Mouse (Mus musculus) embryonic facial prominence, embryonic 15.5 days (tissue): ENCODE results near the gene Plod2. TPM values are rescaled to one million over a fixed set of nuclear protein-coding genes. Genes with fewer than 3 reads are reported as not detected.
A peak's percentile ranks its signal among the peaks of the same experiment; 100 is the strongest.

ENCODE experiments used
- ATAC-seq: fragments of 200-750 bp; cut with Nextera tagmentation; 2 replicates; pipeline ENCODE4 v1.8.0; 2017; ENCODE audit warnings: low read depth, moderate TSS enrichment; ENCODE audit not compliant: insufficient number of reproducible peaks, low FRiP score, low TSS enrichment
- H3K27ac ChIP-seq: fragments of 300-500 bp; sonication (generic); replicated peaks from 2 replicates; pipeline ENCODE4 v1.5.1; 2015; ENCODE audit warnings: mild to moderate bottlenecking, inconsistent platforms
- H3K27me3 ChIP-seq: fragments of 300-500 bp; sonication (generic); 2 replicates; pipeline ENCODE4 v1.6.1; 2015; ENCODE audit warnings: inconsistent platforms
- H3K36me3 ChIP-seq: fragments of 300-500 bp; sonication (generic); 2 replicates; pipeline ENCODE4 v1.6.1; 2015; ENCODE audit warnings: mild to moderate bottlenecking, inconsistent platforms
- H3K4me1 ChIP-seq: fragments of 300-500 bp; sonication (generic); 2 replicates; pipeline ENCODE4 v1.6.1; 2015; ENCODE audit warnings: inconsistent platforms
- H3K4me2 ChIP-seq: fragments of 300-500 bp; sonication (generic); replicated peaks from 2 replicates; pipeline ENCODE4 v1.6.1; 2015; ENCODE audit warnings: mild to moderate bottlenecking, inconsistent platforms
- H3K4me3 ChIP-seq: fragments of 300-500 bp; sonication (generic); replicated peaks from 2 replicates; pipeline ENCODE4 v1.5.1; 2015; ENCODE audit warnings: mild to moderate bottlenecking, inconsistent platforms
- H3K9ac ChIP-seq: fragments of 300-500 bp; sonication (generic); 2 replicates; pipeline ENCODE4 v1.6.1; 2015; ENCODE audit warnings: inconsistent platforms
- H3K9me3 ChIP-seq: fragments of 300-500 bp; sonication (generic); replicated peaks from 2 replicates; pipeline ENCODE4 v1.6.1; 2016; ENCODE audit warnings: inconsistent platforms
- WGBS: fragments of 180-500 bp; shearing (Covaris S2); methylation state at CpG from one replicate; pipeline ENCODE4 v1.1.7; 2015; 5-methylcytosine and 5-hydroxymethylcytosine counted together
- polyA plus RNA-seq: library from polyadenylated mRNA; unstranded; fragments of >200 nt; fragmentation: Nextera tagmentation; extraction: Ambion mirVana; gene quantifications from 2 replicates; pipeline ENCODE4 v1.2.1, GENCODE M21; 2015

Plod2 gene
- polyA plus RNA-seq, 1 experiment from 2014 or later: 47.5 TPM

DNA sequence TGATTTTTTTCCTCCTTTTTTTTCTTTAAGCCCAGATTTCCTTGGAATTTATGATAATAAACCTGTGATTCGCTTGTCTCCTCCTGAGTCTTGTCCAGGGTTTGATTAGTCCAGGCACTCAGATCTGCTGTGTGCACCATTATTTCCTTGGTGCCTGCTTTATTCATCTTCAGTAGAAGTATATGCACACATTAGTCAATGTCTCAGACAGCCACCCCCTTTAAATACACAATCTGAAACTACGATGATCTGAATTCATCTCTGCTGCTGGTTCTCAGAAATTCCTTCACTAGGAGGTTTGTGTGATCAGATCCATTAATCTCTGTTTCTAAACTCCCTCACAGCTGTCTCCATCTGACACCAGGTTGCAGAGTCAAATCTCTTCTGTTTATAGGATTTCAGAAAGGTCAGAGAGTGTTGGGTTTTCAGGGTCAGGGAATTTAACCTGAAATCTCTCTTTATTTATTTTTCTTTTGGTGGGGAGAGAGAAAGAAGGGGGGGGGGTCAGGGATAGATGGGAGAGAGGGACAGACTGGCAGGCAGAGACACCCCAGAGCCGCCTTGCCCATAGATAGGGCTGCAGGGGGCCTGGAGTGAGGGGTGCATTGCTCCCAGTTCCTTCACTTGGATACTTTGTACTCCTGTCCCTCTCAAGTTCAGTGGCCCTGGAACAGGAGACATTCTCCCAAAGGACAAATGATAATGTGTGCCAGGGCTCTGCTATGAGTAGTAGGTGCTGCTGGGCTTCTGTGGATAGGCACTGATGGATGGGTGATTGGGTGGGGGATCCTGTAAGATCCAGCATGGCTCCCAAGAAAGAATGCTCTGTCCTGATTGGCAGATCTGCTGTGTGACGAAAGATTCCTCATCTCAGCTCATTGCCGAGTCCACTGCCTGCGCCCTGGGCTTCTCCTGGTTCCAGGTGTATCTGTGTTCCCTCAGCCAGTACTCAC is 13.3 kb downstream of the Plod2 start:
- Histone ChIP-seq H3K4me2 (no peak overlapping the region), H3K4me1 (peaks cover 7% of the 10 kb centered on the region; the same call in 1 of the 2 replicates), H3K9me3 (no peaks in the 10 kb centered on the region), H3K36me3 (no peaks in the 10 kb centered on the region), H3K9ac (no peak overlapping the region), H3K27me3 (no peaks in the 10 kb centered on the region), H3K4me3 (no peak overlapping the region), H3K27ac (no peak overlapping the region)
- WGBS: 84% methylated on average over 6 of the region's 6 CpGs
- ATAC-seq: no peak

GRCm38 (mm10) chr9:92559750-92560149 is 17.7 kb downstream of the Plod2 start:
- Histone ChIP-seq H3K9ac (no peak overlapping the region), H3K4me3 (no peak overlapping the region), H3K36me3 (no peaks in the 10 kb centered on the region), H3K9me3 (no peaks in the 10 kb centered on the region), H3K4me1 (peaks cover 20% of the 10 kb centered on the region; the same call in 1 of the 2 replicates), H3K27ac (no peak overlapping the region), H3K4me2 (no peak overlapping the region), H3K27me3 (no peaks in the 10 kb centered on the region)
- ATAC-seq: no peak
- WGBS: 43% methylated on average over 8 of the region's 8 CpGs

GRCm38 (mm10) chr9:92560840-92561547 is 19.0 kb downstream of the Plod2 start:
- Histone ChIP-seq H3K4me3 (no peak overlapping the region), H3K36me3 (no peaks in the 10 kb centered on the region), H3K27ac (no peak overlapping the region), H3K9me3 (no peaks in the 10 kb centered on the region), H3K9ac (no peak overlapping the region), H3K4me2 (no peak overlapping the region), H3K4me1 (peaks cover 26% of the 10 kb centered on the region; the same call in 1 of the 2 replicates), H3K27me3 (no peaks in the 10 kb centered on the region)
- WGBS: 34% methylated on average over 6 of the region's 6 CpGs
- peak; percentile 34 for ATAC-seq

DNA sequence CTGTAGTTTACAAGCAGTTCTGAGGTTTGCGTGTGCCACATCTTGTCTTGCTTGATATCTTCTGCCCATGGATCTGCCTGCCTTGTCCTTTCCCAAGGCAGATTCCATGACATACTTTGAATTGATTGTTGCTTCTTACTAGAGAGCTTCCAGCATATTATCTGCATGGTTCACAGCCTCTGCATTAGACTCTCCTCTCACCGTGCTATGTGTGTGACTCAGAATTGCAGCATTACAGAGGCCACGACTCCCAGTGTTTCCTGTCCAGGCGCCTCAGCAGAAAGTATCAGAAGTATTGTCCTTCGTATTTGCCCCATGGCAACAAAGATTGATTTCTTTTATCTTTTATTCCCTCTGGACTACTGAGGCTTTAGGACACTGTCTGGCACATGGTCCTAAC is 20.4 kb downstream of the Plod2 start:
- H3K4me3 ChIP-seq: no peak overlapping the region
- H3K4me1 ChIP-seq: peaks cover 31% of the 10 kb centered on the region; the same call in 1 of the 2 replicates
- WGBS: 87% methylated on average over 5 of the region's 5 CpGs
- H3K4me2 ChIP-seq: no peak overlapping the region
- H3K9ac ChIP-seq: no peak overlapping the region
- H3K9me3 ChIP-seq: no peaks in the 10 kb centered on the region
- no peak overlapping the region for H3K27ac ChIP-seq
- no peaks in the 10 kb centered on the region for H3K36me3 ChIP-seq
- H3K27me3 ChIP-seq: no peaks in the 10 kb centered on the region
- ATAC-seq: no peak

DNA sequence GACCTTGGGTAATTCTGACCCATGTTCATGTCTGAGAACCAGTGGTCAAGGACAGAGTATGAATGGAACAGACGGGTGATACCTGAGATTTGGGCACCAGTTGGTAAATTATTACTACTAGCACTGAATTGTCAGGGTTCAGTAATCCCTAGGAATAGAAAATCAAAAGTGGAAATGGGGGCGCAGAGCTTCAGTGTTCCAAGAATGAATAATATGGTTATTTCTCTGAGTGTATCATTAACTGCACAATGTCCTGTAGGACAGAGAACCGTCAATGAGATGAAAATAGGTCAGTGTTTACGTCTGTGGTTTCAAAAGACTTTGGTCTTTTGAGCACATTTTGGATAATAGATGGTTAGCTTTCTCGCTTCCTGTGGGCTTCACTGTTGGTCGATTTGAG is 21.3 kb downstream of the Plod2 start:
- no peak overlapping the region for H3K4me2 ChIP-seq
- 87% methylated on average over 6 of the region's 6 CpGs for WGBS
- H3K27ac ChIP-seq: no peak overlapping the region
- H3K4me1 ChIP-seq: peaks cover 31% of the 10 kb centered on the region; the same call in 1 of the 2 replicates
- no peak for ATAC-seq
- H3K9me3 ChIP-seq: no peaks in the 10 kb centered on the region
- no peak overlapping the region for H3K9ac ChIP-seq
- H3K27me3 ChIP-seq: no peaks in the 10 kb centered on the region
- no peaks in the 10 kb centered on the region for H3K36me3 ChIP-seq
- no peak overlapping the region for H3K4me3 ChIP-seq

DNA sequence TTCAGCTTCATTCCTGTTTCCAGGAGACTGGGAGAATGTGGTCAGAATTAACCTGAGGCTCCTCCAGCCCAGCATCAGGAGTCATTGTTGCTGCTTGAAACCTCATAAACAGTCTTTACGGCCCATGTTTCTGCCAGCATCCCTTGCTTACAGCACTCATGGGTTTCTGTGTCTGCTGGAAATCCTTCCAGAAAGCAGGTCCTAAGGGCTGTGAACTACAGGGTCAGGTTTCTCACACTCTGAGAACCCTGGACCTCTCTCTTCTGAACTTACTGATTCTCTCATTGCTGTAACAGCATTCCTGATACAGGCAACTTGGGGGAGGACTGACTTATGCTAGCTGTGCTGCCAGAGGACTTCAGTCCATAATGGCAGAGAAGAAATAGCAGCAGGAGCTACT is 22.4 kb downstream of the Plod2 start:
- H3K9ac ChIP-seq: no peak overlapping the region
- ATAC-seq: no peak
- 97% methylated on average over 1 of the region's 1 CpGs for WGBS

DNA sequence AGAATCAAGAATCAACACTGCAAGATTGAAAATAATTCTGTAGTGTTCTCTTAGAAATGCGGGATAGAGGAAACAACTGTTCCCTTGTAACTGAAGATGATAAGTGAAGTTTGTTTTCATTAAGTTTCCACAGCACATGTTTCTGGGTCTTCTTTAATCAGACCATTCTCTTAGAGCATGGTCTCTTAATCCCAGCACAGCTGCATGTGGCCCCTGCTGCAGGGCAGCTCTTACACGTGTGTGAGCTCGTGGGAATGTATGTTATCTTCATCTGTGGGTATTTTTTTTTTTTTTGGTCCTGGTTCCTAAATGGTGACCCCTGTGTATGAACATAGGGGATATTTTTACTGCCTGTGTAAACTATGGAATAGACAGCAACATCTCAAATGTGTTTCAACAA is 24.2 kb downstream of the Plod2 start:
- Histone ChIP-seq H3K4me2 (no peak overlapping the region), H3K9me3 (no peaks in the 10 kb centered on the region), H3K27ac (0 out of 2 replicates have a peak overlapping the region, but pooled peaks have one; percentile 3), H3K4me1 (peaks cover 15% of the 10 kb centered on the region; the same call in 1 of the 2 replicates), H3K4me3 (no peak overlapping the region), H3K9ac (no peak overlapping the region), H3K36me3 (no peaks in the 10 kb centered on the region), H3K27me3 (no peaks in the 10 kb centered on the region)
- WGBS: 33% methylated on average over 3 of the region's 3 CpGs
- ATAC-seq: no peak

More for the DNA sequence above, 22.4 kb downstream of the Plod2 start:
- Histone ChIP-seq H3K4me1 (peaks cover 31% of the 10 kb centered on the region; the same call in 1 of the 2 replicates), H3K27me3 (no peaks in the 10 kb centered on the region), H3K4me3 (no peak overlapping the region), H3K36me3 (no peaks in the 10 kb centered on the region), H3K27ac (no peak overlapping the region), H3K4me2 (no peak overlapping the region), H3K9me3 (no peaks in the 10 kb centered on the region)

GRCm38 (mm10) chr9:92567474-92567873 is 25.5 kb downstream of the Plod2 start:
- ATAC-seq: no peak
- Histone ChIP-seq H3K27ac (no peak overlapping the region), H3K4me2 (no peak overlapping the region), H3K9ac (no peak overlapping the region), H3K36me3 (no peaks in the 10 kb centered on the region), H3K9me3 (no peaks in the 10 kb centered on the region), H3K4me1 (peaks cover 14% of the 10 kb centered on the region; the same call in 1 of the 2 replicates), H3K27me3 (no peaks in the 10 kb centered on the region), H3K4me3 (no peak overlapping the region)
- 77% methylated on average over 7 of the region's 7 CpGs for WGBS

- Histone ChIP-seq H3K27me3 (no peaks in the 10 kb centered on the region), H3K4me2 (no peak overlapping the region), H3K4me1 (peaks cover 17% of the 10 kb centered on the region; the same call in 1 of the 2 replicates), H3K4me3 (no peak overlapping the region), H3K9me3 (no peaks in the 10 kb centered on the region), H3K36me3 (no peaks in the 10 kb centered on the region), H3K27ac (no peak overlapping the region), H3K9ac (no peak overlapping the region)
- whole genome bisulfite sequencing: 95% methylated on average over 3 of the region's 3 CpGs
- no peak for ATAC-seq
Measured at GRCm38 (mm10) chr9:92568798-92569197, 26.8 kb downstream of the Plod2 start.

DNA sequence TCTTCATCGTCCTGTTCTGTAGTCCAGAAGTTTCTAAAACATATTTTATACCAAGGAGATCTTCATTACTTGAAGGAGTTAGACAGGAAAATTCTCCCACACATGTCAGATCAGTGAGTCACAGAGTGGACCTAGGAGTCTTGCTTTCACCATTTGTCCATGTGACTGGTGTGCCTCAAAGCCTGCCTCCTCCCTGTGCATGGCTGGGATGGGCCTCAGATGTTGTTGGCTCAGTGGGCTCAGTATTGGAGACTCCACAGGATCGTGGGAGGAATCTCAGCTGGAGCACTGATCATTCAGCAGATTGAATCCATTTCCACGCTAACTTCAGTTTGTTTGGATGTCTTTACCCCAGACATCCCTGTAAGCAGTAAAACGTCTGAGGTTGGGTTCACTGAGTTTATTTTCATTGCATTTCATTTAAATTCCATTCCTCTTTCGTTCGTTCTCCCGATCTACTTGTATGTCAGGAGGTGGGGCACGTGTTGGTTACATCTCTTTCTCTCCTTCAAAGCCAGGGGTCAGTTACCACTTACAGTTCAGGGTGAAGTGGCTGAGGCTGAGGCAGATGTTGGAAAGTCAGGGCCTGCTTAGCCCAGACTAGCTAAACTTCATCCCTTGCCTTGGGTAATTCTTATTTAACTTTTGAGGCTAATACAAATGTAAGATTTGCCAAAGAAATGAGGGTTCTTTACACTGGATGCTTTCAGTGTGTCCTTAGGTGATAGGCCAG is 30.5 kb downstream of the Plod2 start:
- H3K27me3 ChIP-seq: no peaks in the 10 kb centered on the region
- no peak overlapping the region for H3K4me3 ChIP-seq
- H3K4me1 ChIP-seq: 0 out of 2 replicates have a peak, but pooled peaks cover 6% of the 10 kb centered on the region
- ATAC-seq: no peak
- no peak overlapping the region for H3K9ac ChIP-seq
- peak overlapping the region; percentile 44; the same call in 1 of the 2 replicates for H3K27ac ChIP-seq
- no peaks in the 10 kb centered on the region for H3K9me3 ChIP-seq
- H3K4me2 ChIP-seq: no peak overlapping the region
- 47% methylated on average over 8 of the region's 8 CpGs for whole genome bisulfite sequencing
- no peaks in the 10 kb centered on the region for H3K36me3 ChIP-seq

DNA sequence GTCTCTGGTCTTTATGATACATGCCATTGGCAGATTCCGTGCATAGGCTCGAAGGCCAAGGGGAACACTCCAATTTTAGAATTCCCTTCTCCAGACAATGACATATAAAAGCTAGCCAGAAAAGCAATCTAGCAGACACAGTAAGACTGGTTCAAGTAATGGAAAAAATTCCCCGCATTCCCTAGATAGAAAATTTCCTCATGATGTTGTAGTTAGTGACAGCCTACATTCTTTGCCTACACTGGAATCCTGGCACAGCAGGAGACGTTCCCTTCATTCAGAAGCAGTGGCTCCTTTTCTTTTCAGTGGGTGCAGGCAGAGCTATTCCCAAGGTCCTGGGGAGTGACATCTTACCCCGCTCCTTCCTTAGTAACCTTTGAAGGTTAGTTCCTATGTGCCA is 41.9 kb downstream of the Plod2 start:
- no peak for ATAC-seq
- no peak overlapping the region for H3K4me2 ChIP-seq
- H3K4me3 ChIP-seq: no peak overlapping the region
- WGBS: 54% methylated on average over 5 of the region's 5 CpGs
- no peaks in the 10 kb centered on the region for H3K9me3 ChIP-seq
- H3K4me1 ChIP-seq: no peaks in the 10 kb centered on the region
- H3K27me3 ChIP-seq: no peaks in the 10 kb centered on the region
- peaks cover 20% of the 10 kb centered on the region for H3K36me3 ChIP-seq
- no peak overlapping the region for H3K9ac ChIP-seq
- no peak overlapping the region; the same call in 1 of the 2 replicates for H3K27ac ChIP-seq
